Mouse (Mus musculus) left cerebral cortex, postnatal 25 days (tissue): ENCODE data around the gene Hdac7. TPM values are rescaled to one million over a fixed set of nuclear protein-coding genes. Genes with fewer than 3 reads are reported as not detected.

Experiments
- DNase-seq, 2 experiments: peaks; one replicate each; pipeline ENCODE4 v3.0.0; 2022; ENCODE audit warnings: low spot score in 2 of 2, mixed read lengths in 1 of 2
- intact Hi-C: fragments of 180-260 bp; cut with DNase I; formaldehyde crosslinking; loops from one replicate; pipeline ENCODE4 v1.15.1; 2025
- total RNA-seq, 2 experiments: library from RNA; stranded (reverse); gene quantifications; 2 replicates each; pipeline ENCODE4 v1.2.3; 2021

The Hdac7 gene
- total RNA-seq, 2 experiments from 2014 or later: 27.5 to 29.5 TPM

DNA sequence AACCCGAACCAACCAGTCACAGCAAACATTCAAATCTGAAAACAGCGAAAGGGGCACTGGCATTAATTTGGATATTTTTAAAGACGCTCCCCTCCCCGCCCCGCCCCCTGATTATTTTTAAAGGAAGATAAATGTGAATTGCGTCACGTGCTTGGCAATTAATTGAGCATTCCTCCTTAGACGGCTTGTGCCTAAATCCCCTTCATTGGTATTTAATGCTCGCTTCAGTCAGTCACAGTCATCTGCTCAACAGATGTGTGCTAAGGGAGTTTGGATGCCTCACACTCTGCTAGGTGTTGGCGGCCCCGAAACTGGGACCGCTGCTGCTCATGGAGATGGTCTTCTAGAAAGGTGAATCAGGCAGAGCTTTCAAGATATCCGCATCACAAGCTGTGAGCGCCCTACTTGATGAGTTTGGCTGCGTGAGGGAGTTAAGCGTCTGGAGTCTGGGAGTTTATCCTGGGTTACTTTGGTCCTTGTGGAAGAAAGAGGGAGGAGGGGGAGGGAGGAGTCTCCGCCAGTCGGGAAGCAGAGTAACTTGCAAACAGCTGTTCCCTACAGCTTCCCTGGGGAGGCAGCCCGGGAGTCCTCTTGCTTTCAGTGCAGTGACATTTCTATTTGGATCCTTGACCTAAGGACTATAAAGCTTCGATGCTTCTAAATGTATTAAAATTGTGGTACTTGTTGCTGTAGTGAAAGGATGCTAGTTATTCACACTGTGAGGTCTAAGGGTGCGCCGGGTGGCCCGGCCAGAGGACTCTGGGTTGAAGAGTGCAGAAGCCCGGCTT is 62.1 kb downstream of the Hdac7 start:
- DNase-seq: peak in 1 of 2 experiments; percentile 46
- intact Hi-C loops: loop anchor here (1.0 to 5.0 kb wide), 3 partner anchors 15 to 171 kb away; partner anchors contain the start of gene Rapgef3

DNA sequence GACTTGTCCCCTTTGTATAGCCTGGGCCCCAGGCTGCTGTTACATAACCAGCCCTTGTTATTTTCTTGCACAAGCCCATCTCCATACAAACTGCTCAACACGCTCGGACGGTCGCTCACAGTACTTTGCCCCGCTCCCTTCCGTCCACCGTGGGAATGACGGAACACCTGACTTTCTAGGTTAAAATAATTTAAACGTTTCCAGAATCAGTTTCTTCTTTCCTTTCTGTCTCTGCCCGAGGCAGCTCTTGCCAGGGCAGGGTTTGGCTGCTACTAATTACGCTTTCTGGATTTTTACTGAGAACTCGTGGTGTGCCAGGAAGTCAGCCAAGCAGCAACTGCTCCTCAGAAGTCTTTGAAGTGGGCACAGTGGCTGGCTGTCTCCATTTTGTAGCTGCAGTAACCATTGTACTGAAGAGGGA is 63.7 kb downstream of the Hdac7 start:
- DNase-seq: peak in 1 of 2 experiments; percentile 60
- intact Hi-C loops: loop anchor here (5.0 kb wide), 1 partner anchor 108 kb away; no protein-coding TSS in a partner anchor

DNA sequence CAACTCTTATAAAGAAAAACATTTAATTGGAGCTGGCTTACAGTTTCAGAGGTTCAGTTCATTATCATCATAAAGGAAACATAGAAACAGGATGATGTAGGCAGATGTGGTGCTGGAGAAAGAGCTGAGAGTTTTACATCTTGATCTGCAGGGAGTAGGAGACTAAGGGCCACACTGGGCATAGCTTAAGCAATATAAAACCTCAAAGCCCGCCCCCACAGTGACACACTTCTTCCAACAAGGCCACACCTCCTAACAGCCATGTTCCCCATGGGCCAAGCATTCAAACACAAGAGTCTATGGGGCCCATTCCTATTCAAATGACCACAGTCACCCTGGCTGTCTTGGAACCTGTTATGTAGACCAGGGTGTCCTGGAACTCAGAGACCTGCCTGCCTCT is 64.7 kb downstream of the Hdac7 start:
- intact Hi-C loops: no loop called here
- DNase-seq: no peak

DNA sequence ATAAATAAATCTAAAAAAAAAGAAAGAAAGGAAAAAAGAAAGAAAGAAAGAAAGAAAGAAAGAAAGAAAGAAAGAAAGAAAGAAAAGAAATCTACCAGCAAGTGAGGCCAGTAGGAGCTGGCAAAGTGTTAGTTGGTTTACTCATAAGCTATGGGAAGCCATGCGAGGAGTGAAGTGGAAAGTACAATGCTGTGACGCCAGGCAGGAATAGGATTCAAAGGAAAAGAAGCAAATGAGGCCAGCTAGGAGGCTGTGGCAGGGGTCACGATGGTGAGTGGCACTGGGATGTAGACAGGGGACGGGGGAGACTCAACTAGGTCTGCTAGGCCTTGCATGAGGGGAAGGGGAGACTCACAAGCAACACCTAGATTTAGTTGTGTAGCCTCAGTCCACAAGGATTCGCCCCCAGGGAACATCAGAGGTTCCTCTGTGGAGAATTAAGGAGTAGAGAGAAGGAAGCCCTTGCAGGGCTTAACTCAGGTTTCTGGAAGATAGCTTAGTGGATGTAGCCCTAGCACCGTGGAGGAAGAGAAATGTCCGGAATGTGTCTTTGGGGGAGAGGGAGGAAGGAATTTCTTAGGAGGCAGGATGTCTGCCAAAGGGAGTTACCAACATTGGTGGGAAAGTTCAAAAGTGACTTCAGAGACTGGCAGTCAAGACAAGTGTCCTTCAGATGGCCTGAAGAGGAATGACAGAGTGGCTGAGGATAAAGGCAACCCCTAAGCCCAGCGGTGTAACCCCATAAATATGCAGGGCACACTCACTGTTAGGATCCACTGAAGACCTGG is 65.8 kb downstream of the Hdac7 start, which contains the start of gene Slc48a1:
Gene Slc48a1 (plus strand): TSS at position 210 of the 788 bp plus-strand sequence.
- DNase-seq: no peak
- intact Hi-C loops: no loop called here

DNA sequence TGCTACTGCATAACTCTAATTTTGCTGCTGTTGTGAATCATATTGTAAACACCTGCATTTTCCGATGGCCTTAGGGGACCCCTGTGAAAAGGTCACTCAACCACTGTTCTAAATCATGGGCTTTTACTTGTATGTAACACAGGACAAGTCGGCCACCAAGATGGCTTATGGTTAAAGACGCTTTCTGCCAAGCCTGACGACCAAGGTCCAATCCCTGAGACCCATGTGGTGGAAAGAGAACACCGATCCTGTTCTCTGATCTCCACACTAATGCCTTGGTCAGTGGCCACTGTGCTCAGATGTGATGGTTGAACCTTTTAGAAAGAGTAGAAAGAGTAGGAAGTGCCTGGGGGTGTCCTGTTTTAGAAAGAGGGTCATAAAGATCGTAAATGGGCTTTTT is 67.4 kb downstream of the Hdac7 start:
- intact Hi-C loops: loop anchor here (1.0 kb wide), 1 partner anchor 59 kb away; no protein-coding TSS in a partner anchor

DNA sequence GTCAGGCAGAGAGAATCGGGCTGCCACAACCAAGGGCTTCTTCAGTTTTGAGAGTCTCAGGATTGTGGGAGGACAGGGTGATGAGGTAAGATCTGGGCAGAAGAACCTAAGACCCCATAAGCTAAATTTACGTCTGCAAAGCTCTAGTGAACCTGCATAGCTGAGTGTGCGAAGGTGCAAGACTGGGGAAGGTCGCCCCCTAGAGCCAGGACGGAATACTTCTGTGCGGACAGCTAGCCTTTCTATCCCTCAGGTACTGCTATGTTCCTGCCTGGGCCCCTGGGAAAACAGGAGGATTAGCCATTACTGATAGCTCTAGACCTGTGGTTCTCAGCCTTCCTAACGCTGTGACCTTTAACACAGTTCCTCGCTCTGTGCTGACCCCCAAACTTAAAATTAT is 67.8 kb downstream of the Hdac7 start:
- peak; percentile 73 to 81 for DNase-seq
- intact Hi-C loops: loop anchor here (1.0 kb wide), 1 partner anchor 58 kb away; no protein-coding TSS in a partner anchor

More for the DNA sequence above, 67.4 kb downstream of the Hdac7 start:
- DNase-seq: no peak

DNA sequence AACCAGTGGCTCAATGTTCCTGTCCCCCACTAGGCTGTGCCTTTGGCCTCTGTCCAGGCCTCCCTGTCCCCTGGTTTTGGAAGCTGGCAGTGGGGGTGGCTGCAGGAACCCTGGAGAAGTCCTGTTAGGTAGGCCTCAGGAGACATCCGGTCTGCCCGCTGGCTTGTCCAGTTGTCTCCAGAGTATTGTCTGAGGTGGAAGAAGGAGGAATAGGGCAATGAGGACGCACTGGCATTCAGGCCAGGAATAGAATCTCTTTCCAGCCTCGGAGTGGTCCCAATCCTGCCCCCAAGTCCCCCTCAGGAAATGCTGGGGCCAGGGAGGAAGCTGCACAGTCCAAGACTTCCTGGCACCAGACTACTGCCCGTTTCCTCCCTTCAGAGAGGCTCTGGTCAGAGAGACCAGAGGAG is 70.3 kb downstream of the Hdac7 start:
- intact Hi-C loops: no loop called here
- no peak for DNase-seq

DNA sequence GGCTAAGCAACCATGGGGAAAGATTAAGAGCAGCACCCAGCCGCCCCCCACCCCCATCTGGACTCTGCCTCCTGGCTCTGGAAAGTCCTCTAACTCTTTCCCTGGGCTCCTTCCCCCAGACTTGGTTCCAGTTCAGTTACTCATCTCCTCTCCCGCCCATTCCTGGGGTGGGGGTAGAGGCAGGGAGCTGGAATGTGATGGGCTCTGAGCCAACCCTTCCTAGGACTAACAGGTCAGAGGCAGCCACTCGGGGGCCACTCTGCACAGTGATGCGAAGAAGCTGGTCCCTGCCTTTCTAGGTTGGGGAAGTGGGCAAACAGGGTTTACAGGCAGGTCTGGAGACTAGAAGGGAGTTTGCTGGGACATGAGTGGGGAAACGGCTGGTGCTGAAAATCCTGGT is 71.2 kb downstream of the Hdac7 start:
- DNase-seq: no peak
- intact Hi-C loops: no loop called here

DNA sequence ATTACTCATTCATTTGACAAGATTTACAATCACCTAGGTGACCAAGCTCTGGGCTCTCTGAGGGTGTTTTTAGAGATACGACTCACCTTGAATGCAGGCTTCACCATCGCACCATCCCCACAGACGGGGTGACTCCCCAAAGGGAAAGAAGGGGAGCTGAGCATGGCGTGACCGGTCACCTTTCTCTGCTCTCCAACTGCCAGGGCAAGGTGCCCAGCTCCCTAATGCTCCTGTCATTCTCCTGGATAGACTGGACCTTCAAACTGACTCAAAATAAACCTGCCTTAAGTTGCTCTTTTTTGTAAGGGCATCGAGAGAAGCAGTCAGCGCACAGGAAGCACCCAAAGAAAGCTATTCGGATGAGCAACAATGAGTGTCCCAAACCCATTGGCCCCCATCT is 74.0 kb downstream of the Hdac7 start:
- intact Hi-C loops: no loop called here
- DNase-seq: no peak

DNA sequence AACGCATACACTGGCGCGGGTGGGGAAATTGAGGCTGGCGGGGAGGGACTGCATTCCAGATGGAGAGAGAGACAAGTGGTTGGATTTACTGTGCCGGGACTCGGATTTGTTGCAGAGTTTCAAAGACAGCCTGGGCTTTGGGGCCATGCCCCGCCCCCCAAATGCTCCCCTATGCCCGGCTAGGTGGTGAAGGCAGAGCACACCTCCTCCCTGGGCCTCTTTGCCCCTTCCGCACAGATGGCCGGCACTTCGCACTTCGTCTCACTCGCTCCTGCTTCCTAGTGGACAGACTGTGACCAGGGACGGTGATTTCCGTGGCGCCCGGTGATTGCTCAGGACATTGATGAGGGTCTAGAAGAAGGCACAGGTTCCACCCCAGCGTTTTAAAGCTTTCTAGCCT is 76.1 kb downstream of the Hdac7 start:
- intact Hi-C loops: loop anchor here (5.0 kb wide), 1 partner anchor 46 kb away; no protein-coding TSS in a partner anchor
- no peak for DNase-seq

DNA sequence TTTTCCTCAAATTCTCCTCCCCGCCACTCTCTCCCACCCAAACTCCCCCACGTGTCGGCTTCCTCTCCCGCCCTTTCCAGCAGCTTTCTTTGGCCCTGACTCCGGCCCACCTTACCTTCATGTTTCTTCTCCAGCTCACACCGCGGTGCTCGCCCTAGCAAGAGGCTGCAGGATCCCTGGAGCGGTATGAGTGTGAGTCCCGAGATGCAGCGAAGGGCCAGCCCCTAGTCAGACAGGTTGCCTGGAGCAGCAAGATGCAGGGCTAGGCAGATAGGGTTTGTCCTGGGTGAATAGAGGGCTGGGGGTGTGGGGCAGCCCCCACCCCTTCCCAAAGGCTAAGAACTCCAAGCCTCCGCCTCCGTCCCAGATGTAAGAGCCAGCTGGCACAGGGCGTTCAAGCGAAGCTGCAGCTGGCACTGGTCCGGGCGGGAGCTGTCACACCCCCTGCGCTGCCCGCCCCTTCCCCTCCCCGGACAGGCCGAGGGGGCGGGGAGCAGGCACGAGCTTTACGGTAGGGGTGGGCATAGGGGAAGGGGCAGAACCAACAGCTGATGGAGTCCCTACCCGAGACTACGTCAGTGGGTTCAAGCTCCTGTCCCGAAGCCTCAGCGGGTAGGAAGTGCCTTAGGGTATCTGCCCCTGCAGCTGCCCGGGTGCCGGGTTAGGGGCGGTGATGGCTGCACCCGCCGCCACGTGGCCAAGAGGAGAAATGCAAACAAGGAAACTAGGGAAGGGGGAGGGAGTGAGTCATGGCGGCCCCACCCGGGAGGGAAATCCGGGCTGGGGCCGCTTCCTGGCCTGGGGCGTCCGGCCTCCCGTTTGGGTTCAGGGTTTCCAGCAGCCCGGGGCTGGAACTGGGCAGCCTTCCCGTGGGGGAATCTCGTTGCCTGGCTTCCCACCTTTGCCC is 76.8 kb downstream of the Hdac7 start, which contains the start of gene Rapgef3:
Gene Rapgef3 (minus strand): TSS at position 693 of the 907 bp plus-strand sequence.
- intact Hi-C loops: loop anchor here (1.0 to 5.0 kb wide), 2 partner anchors 15 to 45 kb away; no protein-coding TSS in a partner anchor
- DNase-seq: peak; percentile 75 to 78

DNA sequence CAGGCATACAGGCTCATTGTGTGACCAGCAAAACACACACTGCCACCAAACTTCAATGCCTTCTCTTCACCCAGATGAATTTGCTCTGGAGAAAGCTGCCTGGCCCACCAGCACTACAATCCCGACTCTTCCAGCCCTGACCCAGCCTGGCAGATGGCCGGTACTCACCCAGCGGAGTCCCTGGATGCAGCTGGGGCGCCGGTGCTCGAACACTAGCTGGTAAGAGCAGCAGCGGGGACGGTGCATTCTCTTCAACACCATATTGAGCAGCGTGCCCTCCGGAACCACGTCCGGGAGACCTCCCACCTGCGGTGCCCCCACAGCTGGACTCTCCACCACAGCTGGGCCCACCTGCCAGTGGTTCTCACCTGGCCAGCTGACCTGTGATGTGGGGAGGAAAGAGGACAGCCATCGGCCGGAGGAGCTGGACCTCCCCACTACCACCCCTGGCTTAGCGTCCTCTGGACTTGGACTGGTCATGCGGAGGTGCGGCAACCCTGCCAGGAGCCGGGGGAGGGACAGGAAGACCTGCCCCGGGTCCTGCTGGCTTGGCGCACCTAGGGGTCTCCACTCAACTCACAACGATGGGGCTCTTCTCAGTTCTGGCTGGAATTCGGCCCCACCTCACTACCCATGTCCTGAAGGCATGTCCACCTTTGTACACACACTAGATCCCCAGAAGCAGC is 77.6 kb downstream of the Hdac7 start:
- intact Hi-C loops: loop anchor here (1.0 to 5.0 kb wide), 2 partner anchors 16 to 44 kb away; no protein-coding TSS in a partner anchor
- DNase-seq: no peak

DNA sequence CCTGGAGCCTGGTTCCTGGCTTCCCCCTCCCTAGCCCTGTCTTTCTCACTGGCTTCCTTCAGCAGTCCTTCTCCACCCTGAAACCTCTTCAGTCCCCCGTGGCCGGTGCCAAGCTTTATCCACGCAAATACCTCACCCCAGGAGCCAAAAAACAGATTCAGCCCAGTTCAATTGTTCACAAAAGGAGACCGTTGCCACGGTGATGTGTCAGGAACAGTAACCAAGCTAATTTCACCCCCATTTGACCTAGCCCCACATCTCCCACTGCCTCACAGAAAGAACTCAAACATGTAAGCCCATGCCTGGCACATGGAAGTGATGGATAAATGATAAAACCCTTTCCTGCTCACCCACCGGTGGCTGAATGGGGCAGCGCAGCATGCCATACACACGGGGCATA is 78.1 kb downstream of the Hdac7 start:
- intact Hi-C loops: loop anchor here (5.0 kb wide), 1 partner anchor 44 kb away; no protein-coding TSS in a partner anchor
- DNase-seq: peak; percentile 26 to 40

DNA sequence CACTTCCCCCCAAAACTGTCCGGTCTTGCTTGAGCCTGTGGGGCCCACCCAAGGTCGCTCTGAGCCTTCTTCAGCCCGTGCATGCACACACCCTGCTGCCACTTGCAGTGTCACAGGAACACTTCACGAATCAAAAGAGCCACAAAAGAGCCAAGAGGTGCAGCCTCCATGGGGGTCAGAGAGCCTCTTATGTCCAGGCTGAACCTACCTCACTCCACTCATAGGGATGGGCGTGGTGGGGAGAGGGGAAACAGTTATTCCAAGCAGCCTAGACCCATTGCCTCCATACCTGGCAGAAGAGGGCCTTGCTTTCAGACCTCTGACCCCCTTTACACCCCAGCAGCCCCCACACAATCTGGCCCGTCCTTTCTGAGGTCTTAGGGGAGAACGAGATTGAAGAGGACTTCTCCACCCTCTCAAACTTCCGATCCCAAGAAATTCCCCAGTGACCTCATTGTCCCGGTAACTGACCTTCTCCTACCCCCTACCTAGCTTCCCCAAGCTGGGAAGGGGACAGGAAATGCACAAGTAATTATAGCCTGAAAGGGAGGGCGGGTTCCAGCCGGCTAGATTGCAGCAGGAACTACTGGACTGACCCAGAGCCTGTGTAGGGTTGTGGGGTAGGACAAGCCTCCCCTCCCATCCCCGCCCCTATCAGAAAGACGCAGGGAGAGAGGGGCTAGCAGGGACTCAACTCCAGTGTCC is 79.1 kb downstream of the Hdac7 start:
- no peak for DNase-seq
- intact Hi-C loops: loop anchor here (5.0 kb wide), 1 partner anchor 43 kb away; no protein-coding TSS in a partner anchor

DNA sequence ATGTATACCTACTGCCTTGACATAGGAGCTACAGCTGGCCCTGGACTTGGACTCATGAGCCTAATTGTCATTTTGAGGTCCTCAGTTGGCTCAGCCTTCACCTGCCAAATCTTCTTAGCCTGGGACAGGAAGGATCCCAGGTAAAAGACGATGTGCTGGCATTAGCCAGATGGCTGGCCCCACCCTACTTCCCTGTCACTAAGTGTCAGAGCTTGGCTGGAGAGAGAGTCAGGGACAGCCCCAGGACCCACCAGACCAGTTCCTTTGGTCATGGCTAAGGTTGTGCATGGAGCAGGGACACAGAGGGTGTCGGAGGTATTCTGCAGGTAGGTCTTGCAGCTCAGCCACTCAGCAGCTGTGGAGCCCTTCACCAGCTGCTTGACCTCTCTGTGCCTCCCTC is 79.8 kb downstream of the Hdac7 start:
- intact Hi-C loops: no loop called here
- no peak for DNase-seq

DNA sequence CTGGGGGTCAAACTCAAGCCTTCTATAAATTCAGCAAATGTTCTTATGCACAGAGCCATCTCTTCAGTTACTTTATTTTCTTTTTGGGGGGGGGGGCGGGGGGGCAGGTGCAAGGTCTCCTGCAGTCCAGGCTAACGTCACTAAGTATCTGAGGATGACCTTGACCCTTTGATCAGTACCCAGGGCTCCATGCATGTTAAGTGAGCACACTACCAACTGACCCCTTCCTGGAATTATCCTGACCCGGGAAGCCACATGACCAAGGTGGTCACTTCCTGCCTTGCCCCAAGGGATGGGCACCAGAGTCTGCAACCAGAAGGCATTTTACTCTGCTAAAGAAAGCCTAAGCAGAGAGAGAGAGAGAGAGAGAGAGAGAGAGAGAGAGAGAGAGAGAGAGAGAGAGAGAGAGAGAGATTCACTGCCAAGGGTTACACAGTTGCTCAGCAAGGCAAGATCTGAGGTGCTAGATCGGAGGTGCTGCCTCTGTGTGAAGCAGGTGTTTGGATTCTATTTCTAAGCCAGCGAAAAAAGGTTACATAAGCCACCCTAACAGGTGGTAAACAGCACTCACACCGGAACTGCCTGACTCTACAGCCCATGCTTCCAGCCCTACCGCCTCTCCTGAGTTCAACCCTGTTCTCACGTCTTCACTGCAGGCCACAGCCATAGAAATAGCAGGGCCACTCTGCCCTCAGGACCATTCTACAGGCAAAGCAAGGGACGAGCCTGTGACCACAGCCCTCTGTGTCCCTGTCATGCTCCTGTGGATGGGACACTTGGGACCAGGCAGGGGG is 80.8 kb downstream of the Hdac7 start:
- intact Hi-C loops: no loop called here

DNA sequence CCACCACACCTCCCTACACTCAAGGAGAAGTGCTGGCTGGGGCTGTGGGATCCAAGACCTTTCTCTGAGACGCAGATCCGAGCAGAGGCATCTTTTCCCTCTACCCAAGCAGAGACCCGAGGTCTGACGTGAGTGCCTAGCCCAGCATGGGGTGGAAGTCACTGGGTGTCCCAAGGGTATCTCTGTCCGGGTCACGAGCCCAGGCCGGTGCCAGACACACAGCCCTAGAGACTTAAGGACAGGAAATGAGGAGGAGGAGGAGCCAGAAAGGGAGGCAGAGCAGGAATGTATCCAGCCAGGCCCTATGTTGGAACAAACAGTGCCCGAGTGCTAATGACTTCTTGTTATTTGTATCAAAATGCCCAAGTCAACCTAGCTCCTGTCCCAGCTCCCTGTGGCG is 81.6 kb downstream of the Hdac7 start:
- no peak for DNase-seq
- intact Hi-C loops: no loop called here

More for the DNA sequence above, 80.8 kb downstream of the Hdac7 start:
- DNase-seq: no peak
